21 mouse cellular contexts compared by ENCODE assay signal in genomic region chr13:11216671-11217330, GRCm38 (mm10).
DNase-seq lines count a peak whose midpoint lies in the region; ATAC-seq and TF ChIP-seq lines count a peak whose summit lies in the region.
"Had no signal": no experiment of that assay in that cellular context is flagged by ENCODE, and none has a peak within 500 bp of the region (broad histone marks: within the 10 kb centered on the region; RNA-seq: fewer than 3 reads in every experiment).

No protein-coding gene starts in this region.

- no peak overlapping the region for H3K4me3 ChIP-seq in forebrain, embryonic 15.5 days
- no peak overlapping the region for H3K4me3 ChIP-seq in forebrain, embryonic 11.5 days (ENCODE audit: low read depth, low read length)
- H3K4me3 ChIP-seq in midbrain, postnatal 0 days (ENCODE audit: low read depth, low read length): no peak overlapping the region
- no peak overlapping the region for H3K4me3 ChIP-seq in midbrain, embryonic 10.5 days
- H3K4me3 ChIP-seq: left cerebral cortex, adult 2 months had no signal

- peak; percentile 86 for ATAC-seq in forebrain, embryonic 15.5 days (replicated peaks)
- no peak for ATAC-seq in forebrain, embryonic 11.5 days (replicated peaks; ENCODE audit: low FRiP score)
- no peak for ATAC-seq in midbrain, postnatal 0 days (ENCODE audit: low FRiP score)
- ATAC-seq: inflammation-experienced regulatory T-cells, adult 6 months; midbrain, embryonic 16.5 days had no signal

- no peaks in the 10 kb centered on the region for H3K9me3 ChIP-seq in forebrain, embryonic 15.5 days
- no peaks in the 10 kb centered on the region for H3K9me3 ChIP-seq in forebrain, embryonic 11.5 days (ENCODE audit: control insufficient read depth, low read length)
- no peaks in the 10 kb centered on the region for H3K9me3 ChIP-seq in midbrain, postnatal 0 days (ENCODE audit: low read length)
- no peaks in the 10 kb centered on the region for H3K9me3 ChIP-seq in midbrain, embryonic 10.5 days (replicated peaks)
- H3K9me3 ChIP-seq: G1E had no signal

- TF ChIP-seq CTCF in midbrain, postnatal 0 days (IDR thresholded peaks at IDR 0.05): no peak

- intact Hi-C loops in gastrocnemius, postnatal 36 days (cut with DNase I): no loop called here

- no peaks in the 10 kb centered on the region for H3K36me3 ChIP-seq in forebrain, embryonic 15.5 days
- H3K36me3 ChIP-seq in forebrain, embryonic 11.5 days (ENCODE audit: control insufficient read depth, insufficient read depth, low read length): no peaks in the 10 kb centered on the region
- H3K36me3 ChIP-seq in midbrain, postnatal 0 days (ENCODE audit: insufficient read depth, low read length): no peaks in the 10 kb centered on the region
- no peaks in the 10 kb centered on the region for H3K36me3 ChIP-seq in midbrain, embryonic 10.5 days
- H3K36me3 ChIP-seq: G1E had no signal

- DNase-seq in forebrain, embryonic 11.5 days (ENCODE audit: low spot score): no peak
- peak; percentile 78 for DNase-seq in midbrain, postnatal 0 days (ENCODE audit: low spot score)
- no peak for DNase-seq in midbrain, embryonic 10.5 days (ENCODE audit: low spot score)
- peak; percentile 85 for DNase-seq in cerebellum, adult 9-11 months
- no peak for DNase-seq in gastrocnemius, adult 8-10 months (ENCODE audit: low spot score in 2 of 2)
- no peak for DNase-seq in gastrocnemius, postnatal 36 days
- no peak for DNase-seq in heart, adult 9 months (ENCODE audit: low spot score in 2 of 2)
- DNase-seq: adrenal gland, postnatal 25 days; heart, postnatal 10 days; kidney, adult 9 months; kidney, postnatal 36 days; lung, adult 18-20 months; lung, postnatal 14 days; right cerebral cortex, postnatal 25 days had no signal

- H3K4me2 ChIP-seq in forebrain, embryonic 15.5 days (replicated peaks): no peak overlapping the region
- H3K4me2 ChIP-seq in forebrain, embryonic 11.5 days (ENCODE audit: low read depth, low read length, severe bottlenecking): no peak overlapping the region
- H3K4me2 ChIP-seq in midbrain, postnatal 0 days (ENCODE audit: low read depth, low read length, poor library complexity, severe bottlenecking): no peak overlapping the region
- H3K4me2 ChIP-seq: heart, embryonic 11.5 days; liver, embryonic 11.5 days had no signal

- no peaks in the 10 kb centered on the region for H3K27me3 ChIP-seq in forebrain, embryonic 15.5 days
- H3K27me3 ChIP-seq in forebrain, embryonic 11.5 days (ENCODE audit: control insufficient read depth, insufficient read depth, low read length): no peaks in the 10 kb centered on the region
- H3K27me3 ChIP-seq in midbrain, postnatal 0 days (ENCODE audit: insufficient read depth, low read length): no peaks in the 10 kb centered on the region
- no peaks in the 10 kb centered on the region for H3K27me3 ChIP-seq in midbrain, embryonic 10.5 days (ENCODE audit: low read depth, poor library complexity, severe bottlenecking)

- peak overlapping the region; percentile 57 for H3K27ac ChIP-seq in forebrain, embryonic 15.5 days (replicated peaks)
- no peak overlapping the region for H3K27ac ChIP-seq in forebrain, embryonic 11.5 days (ENCODE audit: low read depth, low read length)
- no peak overlapping the region for H3K27ac ChIP-seq in midbrain, postnatal 0 days (ENCODE audit: low read depth, low read length)
- no peak overlapping the region for H3K27ac ChIP-seq in midbrain, embryonic 10.5 days (replicated peaks)
- H3K27ac ChIP-seq: left cerebral cortex, adult 2 months had no signal

- no peaks in the 10 kb centered on the region for H3K4me1 ChIP-seq in forebrain, embryonic 15.5 days
- no peaks in the 10 kb centered on the region for H3K4me1 ChIP-seq in forebrain, embryonic 11.5 days (replicated peaks; ENCODE audit: control insufficient read depth, insufficient read depth, low read length)
- no peaks in the 10 kb centered on the region for H3K4me1 ChIP-seq in midbrain, postnatal 0 days (ENCODE audit: insufficient read depth, low read length)
- no peaks in the 10 kb centered on the region for H3K4me1 ChIP-seq in midbrain, embryonic 10.5 days

- WGBS in forebrain, embryonic 15.5 days: 51% methylated on average over 3 of the region's 3 CpGs
- WGBS in forebrain, embryonic 11.5 days: 88% methylated on average over 3 of the region's 3 CpGs
- 66% methylated on average over 3 of the region's 3 CpGs for WGBS in midbrain, postnatal 0 days
- 92% methylated on average over 3 of the region's 3 CpGs for WGBS in midbrain, embryonic 10.5 days

- no peak overlapping the region for H3K9ac ChIP-seq in forebrain, embryonic 15.5 days (replicated peaks)
- H3K9ac ChIP-seq in forebrain, embryonic 11.5 days (ENCODE audit: low read length): no peak overlapping the region
- no peak overlapping the region for H3K9ac ChIP-seq in midbrain, postnatal 0 days (replicated peaks; ENCODE audit: low read length, poor library complexity, severe bottlenecking)

Comparison
In these comparisons a context has a peak if more than half of its experiments do, and no peak if none do; other contexts are left out.
1. DNase-seq: peak in midbrain, postnatal 0 days (single experiment) and cerebellum, adult 9-11 months (single experiment); none in forebrain, embryonic 11.5 days (single experiment), midbrain, embryonic 10.5 days (single experiment), gastrocnemius, adult 8-10 months (0 of 2), gastrocnemius, postnatal 36 days (0 of 2) and heart, adult 9 months (0 of 2).